Mouse (Mus musculus) spleen, postnatal 14 days (tissue): ENCODE results near the gene Adam33.
A peak's percentile ranks its signal among the peaks of the same experiment; 100 is the strongest.
"Not testable (repeated sequence)": the region's sequence is repeated elsewhere in the genome, so short reads cannot be mapped to it uniquely, and the experiment has no call there.

Experiments used
- DNase-seq, 2 experiments: peaks; one replicate each; pipeline ENCODE4 v3.0.0; 2021 to 2022; ENCODE audit warnings: low spot score in 2 of 2

The Adam33 gene

GRCm38 (mm10) chr2:131063404-131063864, at the start of gene Adam33:
TSS of gene Adam33 (minus strand) at chr2:131063814.
- no peak for DNase-seq

- DNase-seq = no peak
Observed at GRCm38 (mm10) chr2:131105989-131106388, 42.4 kb upstream of the Adam33 start.

- not testable (repeated sequence) for DNase-seq
Observed at GRCm38 (mm10) chr2:131105061-131105460, 41.4 kb upstream of the Adam33 start.

GRCm38 (mm10) chr2:131104021-131104420, 40.4 kb upstream of the Adam33 start:
- no peak for DNase-seq

- DNase-seq = no peak
Observed at GRCm38 (mm10) chr2:131101530-131101929, 37.9 kb upstream of the Adam33 start.

GRCm38 (mm10) chr2:131097087-131097486, 33.5 kb upstream of the Adam33 start:
- no peak for DNase-seq

- peak in 1 of 2 experiments; percentile 12 for DNase-seq
Observed at GRCm38 (mm10) chr2:131096101-131096795, 32.6 kb upstream of the Adam33 start.

GRCm38 (mm10) chr2:131094823-131095222, 31.2 kb upstream of the Adam33 start:
- peak; percentile 50 to 71 for DNase-seq

- DNase-seq = no peak
Observed at GRCm38 (mm10) chr2:131093577-131093976, 30.0 kb upstream of the Adam33 start.

- no peak for DNase-seq
Observed at GRCm38 (mm10) chr2:131090852-131091251, 27.2 kb upstream of the Adam33 start.

- no peak for DNase-seq
Observed at GRCm38 (mm10) chr2:131089634-131090033, 26.0 kb upstream of the Adam33 start.

- DNase-seq = no peak
Observed at GRCm38 (mm10) chr2:131088581-131088980, 25.0 kb upstream of the Adam33 start.

GRCm38 (mm10) chr2:131086667-131087390, 23.2 kb upstream of the Adam33 start, which contains the start of gene Siglec1:
TSS of gene Siglec1 (minus strand) at chr2:131086765.
- DNase-seq = no peak

GRCm38 (mm10) chr2:131084206-131084605, 20.6 kb upstream of the Adam33 start:
- no peak for DNase-seq

GRCm38 (mm10) chr2:131080507-131080906, 16.9 kb upstream of the Adam33 start:
- no peak for DNase-seq

GRCm38 (mm10) chr2:131072536-131072935, 8.9 kb upstream of the Adam33 start:
- DNase-seq = no peak

GRCm38 (mm10) chr2:131067481-131067880, 3.9 kb upstream of the Adam33 start:
- no peak for DNase-seq

GRCm38 (mm10) chr2:131066342-131066741, 2.7 kb upstream of the Adam33 start:
- no peak for DNase-seq

- no peak for DNase-seq
Observed at GRCm38 (mm10) chr2:131061607-131062006, 2.0 kb downstream of the Adam33 start.

- no peak for DNase-seq
Observed at GRCm38 (mm10) chr2:131060784-131061183, 2.8 kb downstream of the Adam33 start.

- no peak for DNase-seq
Observed at GRCm38 (mm10) chr2:131059781-131060540, 3.7 kb downstream of the Adam33 start.

GRCm38 (mm10) chr2:131059377-131059776, 4.2 kb downstream of the Adam33 start:
- no peak for DNase-seq
